Mouse (Mus musculus) lung, adult 2 months (tissue): Measurements from ENCODE around the gene Pogk.

Experiments used
- CTCF ChIP-seq: fragments of 200-500 bp; IDR thresholded peaks from 2 replicates; pipeline ENCODE4 v1.5.1; 2011; ENCODE audit warnings: mild to moderate bottlenecking, low read length, control low read depth; ENCODE audit not compliant: insufficient read depth
- POLR2A ChIP-seq: fragments of 200-500 bp; IDR thresholded peaks from 2 replicates; pipeline ENCODE4 v1.6.1; 2011; ENCODE audit warnings: low read depth, mild to moderate bottlenecking, control low read depth, low read length, borderline replicate concordance; ENCODE audit errors: extremely low read depth

DNA sequence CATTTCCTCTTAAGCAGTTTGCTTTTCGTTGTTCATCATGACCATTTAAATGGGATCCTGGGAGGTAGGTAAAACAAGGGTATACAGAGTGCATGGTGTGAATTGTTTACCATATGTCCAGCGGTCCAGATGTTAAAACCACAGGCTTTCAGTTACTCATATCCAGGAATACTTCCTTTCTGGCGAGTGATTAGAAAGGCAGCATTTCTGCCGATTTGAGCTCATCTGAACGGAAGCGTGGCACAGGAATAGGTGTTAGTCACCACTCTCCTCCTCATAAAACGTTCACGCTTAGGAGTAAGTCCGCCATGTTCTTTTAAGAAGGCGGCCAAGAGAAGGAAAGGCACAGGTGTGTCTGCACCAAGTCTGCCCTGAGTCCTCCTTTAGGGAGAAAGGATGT is 28.3 kb downstream of the Pogk start:
- no peak for TF ChIP-seq CTCF
- TF ChIP-seq POLR2A = no peak
